Mouse (Mus musculus) liver, embryonic 12.5 days (tissue): Measurements from ENCODE around the gene Pak4. TPM values are rescaled to one million over a fixed set of nuclear protein-coding genes. Genes with fewer than 3 reads are reported as not detected.
A peak's percentile ranks its signal among the peaks of the same experiment; 100 is the strongest.

Experiments used
- ATAC-seq: fragments of 200-750 bp; cut with Nextera tagmentation; 2 replicates; pipeline ENCODE4 v1.8.0; 2017; ENCODE audit warnings: moderate number of reproducible peaks, mild to moderate bottlenecking, moderate library complexity
- H3K27ac ChIP-seq: fragments of 300-500 bp; sonication (generic); 2 replicates; pipeline ENCODE4 v1.5.1; 2016; ENCODE audit warnings: mild to moderate bottlenecking
- H3K27me3 ChIP-seq: fragments of 300-500 bp; sonication (generic); replicated peaks from 2 replicates; pipeline ENCODE4 v1.6.1; 2016; ENCODE audit warnings: mild to moderate bottlenecking, moderate library complexity
- H3K36me3 ChIP-seq: fragments of 300-500 bp; sonication (generic); 2 replicates; pipeline ENCODE4 v1.6.1; 2016; ENCODE audit warnings: mild to moderate bottlenecking, moderate library complexity
- H3K4me1 ChIP-seq: fragments of 300-500 bp; sonication (generic); 2 replicates; pipeline ENCODE4 v1.6.1; 2016
- H3K4me2 ChIP-seq: fragments of 300-500 bp; sonication (generic); 2 replicates; pipeline ENCODE4 v1.6.1; 2016; ENCODE audit warnings: mild to moderate bottlenecking, moderate library complexity
- H3K4me3 ChIP-seq: fragments of 300-500 bp; sonication (generic); 2 replicates; pipeline ENCODE4 v1.5.1; 2016; ENCODE audit warnings: mild to moderate bottlenecking, moderate library complexity
- H3K9ac ChIP-seq: fragments of 300-500 bp; sonication (generic); 2 replicates; pipeline ENCODE4 v1.6.1; 2016; ENCODE audit warnings: mild to moderate bottlenecking, moderate library complexity
- H3K9me3 ChIP-seq: fragments of 300-500 bp; sonication (generic); replicated peaks from 2 replicates; pipeline ENCODE4 v1.6.1; 2016; ENCODE audit warnings: mild to moderate bottlenecking, moderate library complexity
- WGBS: fragments of 180-500 bp; shearing (Covaris S2); methylation state at CpG from one replicate; pipeline ENCODE4 v1.1.7; 2016; ENCODE audit not compliant: insufficient replicate concordance; 5-methylcytosine and 5-hydroxymethylcytosine counted together
- polyA plus RNA-seq: library from polyadenylated mRNA; unstranded; fragments of >200 nt; fragmentation: Nextera tagmentation; extraction: Ambion mirVana; gene quantifications from 2 replicates; pipeline ENCODE4 v1.2.1, GENCODE M21; 2016

The Pak4 gene
- polyA plus RNA-seq, 1 experiment from 2014 or later = 24.6 TPM

DNA sequence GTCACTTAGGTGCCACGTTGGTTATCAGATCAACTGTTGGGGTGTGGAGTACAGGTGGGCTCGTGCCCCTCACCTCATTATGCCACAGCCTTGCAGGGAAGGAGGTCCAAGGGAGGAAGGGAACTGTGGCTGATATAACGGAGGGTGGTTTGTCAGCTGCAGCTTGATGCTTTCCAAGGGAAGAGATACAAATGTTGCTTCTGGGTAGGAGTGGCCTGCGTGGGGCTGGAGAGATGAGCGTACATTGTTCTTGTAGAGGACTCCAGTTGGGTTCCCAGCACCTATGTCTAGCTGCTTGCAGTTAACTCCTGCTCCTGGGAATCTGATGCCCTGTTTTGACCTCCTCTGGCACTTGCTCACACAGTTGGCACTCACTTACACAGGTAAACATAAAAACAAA, 5.2 kb upstream of the Pak4 start:
- Histone ChIP-seq H3K9ac (no peak overlapping the region), H3K36me3 (no peaks in the 10 kb centered on the region), H3K4me3 (no peak overlapping the region), H3K4me2 (no peak overlapping the region), H3K27ac (no peak overlapping the region), H3K4me1 (peaks cover 7% of the 10 kb centered on the region; the same call in 1 of the 2 replicates), H3K9me3 (no peaks in the 10 kb centered on the region), H3K27me3 (no peaks in the 10 kb centered on the region)
- ATAC-seq = no peak
- 61% methylated on average over 5 of the region's 5 CpGs for whole genome bisulfite sequencing

DNA sequence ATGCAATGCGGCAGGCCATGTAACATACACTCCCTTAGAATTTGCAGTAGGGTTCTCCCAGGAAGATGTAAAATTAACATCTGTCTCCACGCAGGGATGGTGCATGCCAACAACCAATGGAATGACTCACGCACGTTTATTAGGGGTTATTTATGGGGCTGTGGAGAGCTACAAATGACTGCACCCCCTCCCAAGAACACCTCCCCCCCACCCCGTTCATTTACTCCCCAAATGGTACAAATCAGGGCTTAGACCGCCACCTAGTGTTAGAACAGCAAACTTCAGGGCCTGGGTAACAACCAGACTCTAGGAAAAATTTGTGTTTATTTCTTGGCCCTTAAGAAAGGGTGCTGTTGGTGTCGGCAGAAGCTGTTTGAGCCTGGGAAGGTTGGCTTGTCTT, 3.7 kb upstream of the Pak4 start:
- Histone ChIP-seq H3K4me2 (no peak overlapping the region), H3K27me3 (no peaks in the 10 kb centered on the region), H3K36me3 (no peaks in the 10 kb centered on the region), H3K4me3 (no peak overlapping the region), H3K4me1 (peaks cover 17% of the 10 kb centered on the region), H3K27ac (no peak overlapping the region), H3K9me3 (no peaks in the 10 kb centered on the region), H3K9ac (no peak overlapping the region)
- 28% methylated on average over 7 of the region's 7 CpGs for WGBS
- no peak for ATAC-seq

DNA sequence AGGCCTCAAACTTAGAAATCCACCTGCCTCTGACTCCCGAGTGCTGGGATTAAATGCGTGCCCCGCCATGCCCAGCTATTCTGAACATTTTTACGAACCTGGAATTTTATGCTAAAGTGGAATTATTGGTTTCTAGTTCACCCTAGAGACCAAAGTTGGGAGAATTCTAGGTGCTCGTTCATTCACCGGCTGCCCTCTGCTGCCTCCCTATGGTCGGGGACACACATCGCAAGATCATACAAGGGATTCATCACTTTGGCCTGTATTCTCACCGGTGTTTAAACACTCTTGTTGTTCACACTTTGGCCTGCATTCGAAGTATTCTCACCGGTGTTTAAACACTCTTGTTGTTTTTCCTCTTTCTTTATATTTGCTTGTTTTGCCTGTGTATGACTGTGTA, 3.0 kb upstream of the Pak4 start:
- Histone ChIP-seq H3K9ac (no peak overlapping the region; the same call in 1 of the 2 replicates), H3K36me3 (no peaks in the 10 kb centered on the region), H3K27me3 (no peaks in the 10 kb centered on the region), H3K4me1 (peaks cover 24% of the 10 kb centered on the region), H3K9me3 (no peaks in the 10 kb centered on the region), H3K4me2 (no peak overlapping the region), H3K27ac (no peak overlapping the region), H3K4me3 (no peak overlapping the region)
- WGBS = 7% methylated on average over 11 of the region's 11 CpGs
- ATAC-seq = no peak

DNA sequence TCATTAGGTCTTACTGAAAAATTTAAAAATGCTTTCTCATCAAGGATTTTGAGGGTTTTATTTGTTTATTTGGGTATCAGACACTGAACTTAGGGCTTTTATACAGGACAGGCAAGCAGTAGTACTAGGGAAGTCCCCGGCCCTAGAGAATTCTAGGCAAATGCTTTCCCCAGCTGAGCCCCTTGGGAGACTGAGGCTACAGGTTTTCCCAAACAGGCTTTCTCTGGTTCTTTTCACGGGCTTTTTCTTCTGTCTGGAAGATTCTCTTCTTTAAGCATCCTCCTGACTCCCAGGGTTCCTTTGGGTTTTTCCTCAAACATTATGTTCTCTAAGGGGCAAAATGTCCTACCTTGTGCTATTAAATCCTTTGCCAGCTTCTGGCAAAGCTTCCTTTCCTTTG, 966 bp upstream of the Pak4 start:
- 64% methylated on average over 2 of the region's 2 CpGs for WGBS
- Histone ChIP-seq H3K9me3 (no peaks in the 10 kb centered on the region), H3K4me1 (peaks cover 44% of the 10 kb centered on the region), H3K27ac (no peak overlapping the region), H3K27me3 (no peaks in the 10 kb centered on the region), H3K4me2 (peak overlapping the region; percentile 81; the same call in 1 of the 2 replicates), H3K4me3 (no peak overlapping the region), H3K36me3 (peaks cover 13% of the 10 kb centered on the region), H3K9ac (no peak overlapping the region)
- no peak for ATAC-seq

DNA sequence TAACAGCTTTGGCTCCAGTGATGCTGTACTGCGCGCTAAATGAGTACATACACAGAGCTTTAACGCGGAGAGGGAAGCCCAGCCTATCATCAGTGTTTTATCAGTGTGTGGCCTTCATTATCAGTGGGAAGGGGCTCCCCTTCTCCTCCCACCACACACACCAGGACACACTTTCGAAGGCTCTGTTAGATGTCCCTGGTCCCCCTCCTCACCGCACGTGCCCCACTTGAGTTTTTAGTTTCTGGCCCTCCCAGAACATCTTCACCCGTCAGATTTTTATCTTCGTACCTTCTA, 761 bp downstream of the Pak4 start:
- peaks cover 62% of the 10 kb centered on the region for H3K4me1 ChIP-seq

DNA sequence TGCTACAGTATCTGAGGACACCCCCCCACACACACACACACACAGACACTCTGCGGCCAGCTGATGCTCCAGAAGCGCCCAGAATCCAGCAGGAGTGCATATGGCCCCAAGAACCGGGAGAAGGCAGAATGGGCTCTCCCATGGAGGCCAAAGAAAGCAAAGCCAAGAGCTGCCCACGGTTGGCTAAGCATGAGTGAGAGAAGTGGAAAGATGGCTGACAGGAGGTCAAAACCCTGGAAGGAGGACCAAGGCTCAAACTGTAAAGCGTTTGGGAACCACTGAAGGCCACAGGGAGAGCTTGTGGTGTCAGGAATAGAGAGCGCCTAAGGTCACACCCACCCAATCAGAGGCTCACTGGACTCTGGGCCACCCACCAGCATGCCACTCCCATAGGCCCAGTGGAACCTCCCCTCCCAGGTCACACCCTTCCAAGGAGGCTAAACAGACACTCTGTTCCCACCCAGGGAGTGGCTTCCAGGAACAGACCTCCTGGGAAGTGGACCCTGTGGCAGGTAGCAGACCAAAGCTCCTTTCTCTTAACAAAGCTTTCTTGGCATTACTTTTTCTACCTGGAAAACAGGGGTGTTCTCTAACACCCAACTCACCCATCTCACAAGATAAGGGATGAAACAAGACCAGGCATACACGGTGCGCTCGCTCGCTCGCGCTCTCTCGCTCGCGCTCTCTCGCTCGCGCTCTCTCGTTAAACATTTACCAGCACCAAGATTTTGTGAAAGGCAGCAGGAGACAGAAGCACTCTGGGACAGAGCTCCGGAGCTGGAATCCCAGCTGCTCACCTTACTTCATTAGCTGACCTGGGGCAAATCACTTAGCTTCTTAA, 1.3 kb downstream of the Pak4 start:
- H3K9ac ChIP-seq = peak overlapping the region; percentile 83
- peak overlapping the region; percentile 81 for H3K4me2 ChIP-seq
- H3K4me1 ChIP-seq = peaks cover 67% of the 10 kb centered on the region
- H3K27me3 ChIP-seq = no peaks in the 10 kb centered on the region
- no peaks in the 10 kb centered on the region for H3K9me3 ChIP-seq
- H3K4me3 ChIP-seq = peak overlapping the region; percentile 81
- ATAC-seq = peak; percentile 95
- peak overlapping the region; percentile 96 for H3K27ac ChIP-seq
- 37% methylated on average over 20 of the region's 20 CpGs for WGBS
- H3K36me3 ChIP-seq = peaks cover 13% of the 10 kb centered on the region

More for the DNA sequence above, 761 bp downstream of the Pak4 start:
- peak overlapping the region; percentile 81 for H3K4me2 ChIP-seq
- H3K27ac ChIP-seq = peak overlapping the region; percentile 96
- 9% methylated on average over 9 of the region's 9 CpGs for whole genome bisulfite sequencing
- peak; percentile 2 for ATAC-seq
- peak overlapping the region; percentile 81 for H3K4me3 ChIP-seq
- H3K36me3 ChIP-seq = peaks cover 13% of the 10 kb centered on the region
- peak overlapping the region; percentile 83 for H3K9ac ChIP-seq
- H3K27me3 ChIP-seq = no peaks in the 10 kb centered on the region
- H3K9me3 ChIP-seq = no peaks in the 10 kb centered on the region

DNA sequence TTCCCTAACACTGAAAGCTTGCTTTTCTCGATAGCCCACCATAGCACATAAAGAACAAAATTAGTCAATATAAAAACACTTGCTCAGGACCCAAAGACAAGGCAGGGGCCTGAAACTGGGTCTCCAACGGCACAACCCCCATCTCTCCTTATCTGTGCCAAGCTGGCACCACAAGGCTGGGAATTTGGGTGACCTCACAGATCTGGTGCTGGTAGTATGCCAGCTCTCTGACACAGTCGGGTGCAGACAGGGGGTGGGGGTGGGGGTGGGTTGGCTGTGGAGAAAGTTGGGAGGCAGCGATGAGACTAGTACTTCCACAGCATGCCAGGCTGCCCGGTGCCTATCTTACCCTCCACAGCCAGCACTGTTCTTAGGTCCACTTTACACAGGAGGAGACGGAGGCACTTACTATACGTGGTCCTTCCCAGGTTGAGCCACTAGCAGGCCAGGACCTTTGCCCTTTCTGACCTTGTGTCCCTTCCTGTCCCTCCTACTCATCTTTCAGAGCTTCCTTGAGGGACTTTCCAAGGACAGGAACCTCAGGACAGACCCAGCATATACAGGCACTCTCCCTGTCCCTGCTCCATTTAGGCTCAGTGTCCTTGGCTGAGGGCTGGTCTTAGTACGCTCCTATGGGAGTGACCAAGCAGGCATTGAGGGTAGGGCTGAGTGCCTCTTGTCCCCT, 2.1 kb downstream of the Pak4 start:
- no peaks in the 10 kb centered on the region for H3K9me3 ChIP-seq
- peak overlapping the region; percentile 96 for H3K27ac ChIP-seq
- peak overlapping the region; percentile 81 for H3K4me2 ChIP-seq
- ATAC-seq = 0 out of 2 replicates have a peak, but pooled peaks have one; percentile 5
- H3K36me3 ChIP-seq = peaks cover 13% of the 10 kb centered on the region
- H3K4me3 ChIP-seq = peak overlapping the region; percentile 81
- no peaks in the 10 kb centered on the region for H3K27me3 ChIP-seq
- peaks cover 75% of the 10 kb centered on the region for H3K4me1 ChIP-seq
- peak overlapping the region; percentile 67 for H3K9ac ChIP-seq
- 75% methylated on average over 8 of the region's 8 CpGs for WGBS

DNA sequence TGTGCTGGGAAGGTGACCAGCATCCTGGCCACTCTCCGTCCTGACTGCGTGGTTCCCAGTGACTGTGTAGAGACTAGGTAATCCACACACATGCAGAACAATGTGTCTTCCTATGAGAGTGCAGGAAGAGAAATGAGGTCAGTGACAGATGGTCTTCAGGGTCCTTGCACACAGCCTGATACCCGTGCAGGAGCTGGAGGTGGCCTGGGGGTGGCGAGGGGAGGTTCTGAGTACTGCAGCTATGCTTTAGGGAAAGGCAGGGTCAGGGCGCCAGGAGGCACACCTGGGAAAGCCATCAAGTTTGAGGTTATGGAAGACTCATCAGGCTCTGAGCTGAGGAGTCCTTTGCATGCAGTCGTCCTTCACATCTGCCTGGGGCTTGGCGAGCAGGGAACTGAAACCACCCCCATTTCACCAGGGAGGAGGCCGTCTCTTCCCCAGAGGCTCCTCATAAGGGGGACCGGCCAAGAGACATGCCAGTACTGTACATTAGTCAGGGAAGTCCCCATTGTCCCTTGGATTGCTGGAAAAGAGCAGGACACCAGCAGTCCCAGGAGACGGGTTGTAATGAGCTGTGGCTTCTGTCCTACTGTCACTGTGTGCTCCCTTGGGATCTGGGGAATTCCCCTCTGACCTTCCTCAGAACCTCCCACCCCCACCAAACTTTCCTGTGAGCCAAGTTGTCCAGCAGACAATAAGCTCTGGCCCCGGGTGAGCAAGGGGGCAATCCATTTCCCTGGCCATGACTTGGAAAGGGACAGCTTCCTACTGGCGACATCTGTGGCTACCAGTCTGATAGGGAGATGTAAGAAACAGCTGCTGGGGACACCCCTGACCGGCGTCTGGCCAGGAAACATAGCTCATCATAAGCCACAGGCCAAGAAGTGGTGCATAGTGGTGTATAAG, 4.5 kb downstream of the Pak4 start:
- Histone ChIP-seq H3K4me3 (no peak overlapping the region), H3K27me3 (no peaks in the 10 kb centered on the region), H3K9me3 (no peaks in the 10 kb centered on the region), H3K4me2 (no peak overlapping the region), H3K9ac (no peak overlapping the region), H3K36me3 (peaks cover 17% of the 10 kb centered on the region), H3K4me1 (peaks cover 92% of the 10 kb centered on the region), H3K27ac (no peak overlapping the region)
- ATAC-seq = no peak
- WGBS = 59% methylated on average over 14 of the region's 14 CpGs

DNA sequence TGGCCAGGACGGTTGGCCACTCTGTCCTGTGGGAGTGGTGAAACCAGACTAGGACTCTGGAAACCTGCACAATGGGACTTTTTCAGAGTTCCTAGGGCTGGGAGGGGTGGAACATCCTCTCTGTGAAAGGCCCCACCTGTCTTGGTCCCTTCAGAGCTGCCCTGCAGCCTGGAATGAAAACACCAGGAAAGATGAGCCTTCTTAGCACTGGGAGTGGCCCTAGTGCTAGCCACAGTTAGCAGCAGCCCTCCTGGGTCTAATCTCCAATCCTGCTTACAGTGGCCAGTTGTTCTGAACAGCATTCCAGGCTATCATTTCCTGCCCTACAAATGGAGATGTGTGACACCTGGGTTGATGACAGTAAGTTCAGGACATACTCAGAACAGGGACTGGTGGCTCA, 6.1 kb downstream of the Pak4 start:
- H3K9ac ChIP-seq = peak overlapping the region; percentile 17; the same call in 1 of the 2 replicates
- peak overlapping the region; percentile 36; the same call in 1 of the 2 replicates for H3K27ac ChIP-seq
- WGBS = 47% methylated on average over 1 of the region's 1 CpGs

DNA sequence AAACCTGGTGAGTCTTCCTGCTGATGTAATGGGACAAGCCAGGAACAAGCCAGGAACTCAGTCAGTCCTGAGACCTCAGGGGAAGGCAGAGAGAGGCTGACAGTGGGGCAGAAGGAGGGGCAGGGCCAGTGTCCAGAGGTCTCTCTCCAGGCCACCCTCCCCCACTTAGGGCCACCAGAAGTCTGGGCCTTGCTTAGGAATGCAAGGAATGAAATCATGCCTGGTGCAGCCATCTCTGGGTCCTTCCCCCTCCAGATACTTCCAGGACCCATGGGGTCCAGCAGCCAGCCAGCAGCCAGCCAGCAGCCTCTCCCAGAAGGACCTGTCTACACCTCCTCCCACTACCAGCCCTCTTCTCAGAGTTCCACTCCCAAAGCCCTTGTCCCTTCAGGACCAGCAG, 10.3 kb downstream of the Pak4 start:
- H3K36me3 ChIP-seq = 0 out of 2 replicates have a peak, but pooled peaks cover 5% of the 10 kb centered on the region
- H3K4me3 ChIP-seq = no peak overlapping the region
- no peak overlapping the region for H3K4me2 ChIP-seq
- peaks cover 97% of the 10 kb centered on the region for H3K4me1 ChIP-seq
- no peak overlapping the region for H3K9ac ChIP-seq
- ATAC-seq = no peak
- no peaks in the 10 kb centered on the region for H3K9me3 ChIP-seq
- no peaks in the 10 kb centered on the region for H3K27me3 ChIP-seq
- 0 out of 2 replicates have a peak overlapping the region, but pooled peaks have one; percentile 11 for H3K27ac ChIP-seq

More for the DNA sequence above, 6.1 kb downstream of the Pak4 start:
- Histone ChIP-seq H3K9me3 (no peaks in the 10 kb centered on the region), H3K27me3 (no peaks in the 10 kb centered on the region), H3K4me2 (no peak overlapping the region), H3K4me3 (no peak overlapping the region), H3K36me3 (peaks cover 17% of the 10 kb centered on the region), H3K4me1 (peaks cover 97% of the 10 kb centered on the region)
- no peak for ATAC-seq

DNA sequence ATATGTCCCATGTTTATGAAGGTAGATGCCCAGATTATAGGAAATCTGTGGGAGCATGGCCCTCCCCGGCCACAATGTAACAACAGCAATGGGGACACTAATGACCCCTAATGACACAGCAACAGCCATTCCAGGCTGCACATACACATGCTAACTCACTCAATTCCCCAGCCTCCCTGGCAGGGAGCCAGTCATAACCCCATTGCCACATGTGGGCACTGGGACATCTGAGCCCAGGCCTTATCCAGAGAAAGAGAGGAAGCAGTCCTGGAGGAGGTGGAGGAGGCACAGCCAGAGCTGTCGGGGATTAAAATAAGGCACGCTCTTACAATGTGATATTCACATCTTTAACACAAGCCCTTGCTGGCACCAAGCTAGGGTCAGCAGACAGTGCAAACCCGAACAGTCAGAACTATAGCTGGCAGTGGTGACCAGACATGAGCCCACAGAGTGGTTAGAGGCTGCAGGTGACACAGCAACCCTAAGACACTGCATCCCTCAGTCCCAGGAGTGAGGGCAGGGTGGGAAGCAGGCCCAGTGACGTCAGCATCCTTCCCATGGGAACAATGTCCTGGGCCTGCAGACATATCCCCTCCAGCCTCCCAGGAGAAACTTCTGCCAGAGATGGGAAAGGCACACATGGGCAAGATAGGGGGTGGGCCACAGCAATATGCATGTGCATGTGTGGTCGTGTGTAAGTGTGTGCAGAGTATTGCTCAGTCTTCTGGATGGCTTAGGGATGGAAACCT, 11.1 kb downstream of the Pak4 start:
- no peak overlapping the region for H3K9ac ChIP-seq
- WGBS = 82% methylated on average over 6 of the region's 6 CpGs
- ATAC-seq = no peak
- no peaks in the 10 kb centered on the region for H3K9me3 ChIP-seq
- H3K4me3 ChIP-seq = no peak overlapping the region
- H3K36me3 ChIP-seq = 0 out of 2 replicates have a peak, but pooled peaks cover 5% of the 10 kb centered on the region
- H3K27me3 ChIP-seq = no peaks in the 10 kb centered on the region
- H3K4me2 ChIP-seq = no peak overlapping the region
- H3K4me1 ChIP-seq = peaks cover 97% of the 10 kb centered on the region
- 0 out of 2 replicates have a peak overlapping the region, but pooled peaks have one; percentile 11 for H3K27ac ChIP-seq
